Mouse (Mus musculus) brain, embryonic 18.5 days (tissue): ENCODE results near the gene Slc5a5.
A peak's percentile ranks its signal among the peaks of the same experiment; 100 is the strongest.
"Not testable (repeated sequence)": the region's sequence is repeated elsewhere in the genome, so short reads cannot be mapped to it uniquely, and the experiment has no call there.

Experiments used
- DNase-seq: peaks from one replicate; pipeline ENCODE4 v3.0.0-alpha.2; 2012; ENCODE audit warnings: low read depth, low spot score

Slc5a5 gene

DNA sequence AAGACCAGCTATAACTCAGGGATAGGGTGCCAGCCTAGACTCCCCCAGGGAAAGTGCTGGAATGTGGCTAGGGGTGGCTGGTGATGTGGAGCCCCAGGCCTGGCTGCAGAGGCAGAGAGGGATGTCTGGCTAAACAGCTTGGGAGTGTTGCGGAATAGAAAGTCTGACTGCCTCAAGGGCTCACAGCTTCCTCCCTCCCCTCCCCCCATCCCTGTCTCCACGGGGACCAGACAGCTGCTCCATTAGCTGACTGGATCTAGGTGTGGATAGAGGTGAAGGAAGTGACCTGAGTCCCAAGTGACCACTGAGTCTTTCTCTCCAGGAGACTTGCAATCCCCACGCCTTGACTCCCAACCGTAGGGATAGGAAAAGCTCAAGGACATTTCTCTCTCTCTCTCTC is 10.6 kb upstream of the Slc5a5 start:
- no peak for DNase-seq

DNA sequence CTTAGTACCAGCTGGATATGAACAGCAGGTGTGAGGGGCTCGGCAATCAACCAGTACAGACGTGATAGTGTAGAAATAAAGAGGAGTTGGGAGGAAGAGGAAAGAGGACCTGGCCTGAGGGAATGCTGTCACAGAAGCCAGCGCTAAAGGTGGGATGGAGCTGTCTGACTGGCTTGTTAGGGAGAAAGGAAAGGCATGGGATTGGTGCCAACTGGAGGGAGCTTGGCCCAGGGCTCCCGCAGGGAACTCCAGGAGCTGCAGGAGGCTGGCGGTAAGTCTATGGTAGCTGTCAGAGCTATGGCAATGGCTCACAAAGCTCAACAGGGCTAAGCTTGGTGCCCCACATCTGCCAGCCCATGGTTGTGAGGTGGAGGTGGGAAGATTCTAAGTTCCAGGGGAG is 9.7 kb upstream of the Slc5a5 start:
- no peak for DNase-seq

DNA sequence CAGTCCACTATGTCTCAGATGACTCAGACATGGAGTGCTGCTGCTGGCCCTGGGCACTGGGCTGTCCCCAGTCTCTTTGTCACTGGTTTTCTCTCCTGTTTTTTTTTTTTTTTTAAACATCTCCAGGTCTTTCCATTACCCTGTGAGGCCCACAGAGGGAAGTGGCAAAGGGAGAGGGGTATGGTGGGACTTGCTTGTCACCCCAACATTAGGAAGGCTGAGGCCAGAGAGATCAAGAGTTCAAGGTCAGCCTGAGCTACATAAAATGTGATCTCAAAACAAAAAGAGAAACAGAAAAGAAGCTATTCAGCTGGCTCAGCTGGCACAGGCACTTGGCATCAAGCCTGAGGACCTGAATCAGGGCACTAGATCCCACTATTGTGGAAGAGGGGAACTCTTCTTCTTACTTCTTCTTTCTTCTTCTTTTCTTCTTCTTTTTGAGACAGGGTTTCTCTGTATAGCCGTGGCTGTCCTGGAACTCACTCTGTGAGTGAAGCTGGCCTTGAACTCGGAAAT is 8.4 kb upstream of the Slc5a5 start:
- DNase-seq = no peak

DNA sequence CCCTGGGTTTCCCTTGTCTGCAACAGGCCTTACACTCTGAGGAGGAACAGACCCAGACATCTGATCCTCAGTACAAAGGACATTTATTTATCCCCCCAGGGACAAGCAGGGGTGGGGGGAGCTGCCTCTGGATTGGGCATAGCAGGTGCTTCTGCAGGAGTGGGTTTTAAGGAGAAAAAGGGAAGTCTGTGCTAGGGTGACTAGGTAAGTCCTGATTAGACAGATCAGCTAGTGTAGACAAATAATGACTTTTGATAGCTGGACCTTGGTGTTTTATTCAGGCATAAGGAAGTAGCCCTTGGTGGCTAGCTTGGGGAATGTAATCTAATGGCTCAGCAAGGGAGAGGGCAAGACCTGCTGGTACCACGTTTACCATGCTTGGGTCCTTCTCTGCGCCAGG is 6.7 kb upstream of the Slc5a5 start:
- no peak for DNase-seq

DNA sequence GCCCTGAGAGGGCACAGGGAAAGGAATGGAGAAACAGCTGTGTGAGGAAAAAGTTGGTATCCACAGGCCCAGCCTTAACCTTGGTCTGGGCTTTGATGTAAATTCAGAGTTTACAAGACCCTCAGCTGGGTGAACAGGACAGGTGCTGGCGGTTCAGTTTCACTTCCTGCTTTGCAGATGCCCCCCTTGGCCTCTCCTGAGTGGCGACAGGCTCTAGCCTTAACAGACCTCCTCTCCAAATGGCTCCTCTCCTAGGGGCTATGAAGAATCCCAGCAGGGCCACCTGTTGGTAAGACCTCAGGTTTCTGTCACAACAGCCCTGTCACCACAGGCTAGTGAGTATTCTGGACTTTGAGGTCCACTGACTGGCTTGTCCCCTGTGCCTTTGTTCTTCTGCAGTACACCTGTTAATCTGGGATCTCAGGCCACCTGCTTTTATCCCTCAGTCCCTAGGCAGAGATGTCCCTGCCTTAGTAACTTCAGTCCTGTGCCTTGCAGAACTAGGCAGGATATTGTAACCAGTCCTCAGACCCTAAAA is 6.2 kb upstream of the Slc5a5 start:
- DNase-seq = no peak

DNA sequence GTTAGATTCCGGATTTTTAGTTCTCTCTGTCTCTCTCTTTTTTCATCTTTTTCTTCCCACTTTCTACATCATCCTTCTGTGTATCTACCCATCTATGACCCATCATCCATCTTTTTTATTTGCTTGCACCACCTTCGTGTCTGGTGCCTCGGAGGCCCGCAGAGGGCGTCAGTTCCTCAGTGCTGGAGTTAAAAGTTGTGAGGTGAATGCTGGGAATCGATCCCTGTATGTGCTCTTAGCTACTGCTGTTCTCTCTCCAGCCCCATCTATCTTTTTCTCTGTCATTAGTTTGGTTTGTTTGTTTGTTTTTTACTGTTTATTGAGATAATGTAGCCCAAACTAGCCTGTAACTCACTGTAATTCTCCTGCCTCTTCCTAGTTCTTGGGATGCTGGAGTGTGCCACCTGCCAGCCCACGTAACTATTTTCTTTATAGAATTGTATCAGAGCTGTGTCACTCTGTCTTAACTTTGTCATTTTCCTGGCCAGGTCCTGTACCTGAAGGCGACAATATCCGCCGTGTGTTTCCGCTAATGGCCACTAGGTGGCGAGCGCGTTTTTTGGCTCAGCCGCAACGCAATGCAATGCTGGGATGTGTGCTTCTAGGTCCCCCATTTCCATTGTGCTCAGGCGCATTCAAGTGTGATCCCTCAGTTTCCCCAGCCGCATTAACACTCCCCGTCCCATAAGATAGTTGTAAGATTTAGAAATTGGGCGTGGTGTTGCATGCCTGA is 5.3 kb upstream of the Slc5a5 start:
- DNase-seq = peak; percentile 54

DNA sequence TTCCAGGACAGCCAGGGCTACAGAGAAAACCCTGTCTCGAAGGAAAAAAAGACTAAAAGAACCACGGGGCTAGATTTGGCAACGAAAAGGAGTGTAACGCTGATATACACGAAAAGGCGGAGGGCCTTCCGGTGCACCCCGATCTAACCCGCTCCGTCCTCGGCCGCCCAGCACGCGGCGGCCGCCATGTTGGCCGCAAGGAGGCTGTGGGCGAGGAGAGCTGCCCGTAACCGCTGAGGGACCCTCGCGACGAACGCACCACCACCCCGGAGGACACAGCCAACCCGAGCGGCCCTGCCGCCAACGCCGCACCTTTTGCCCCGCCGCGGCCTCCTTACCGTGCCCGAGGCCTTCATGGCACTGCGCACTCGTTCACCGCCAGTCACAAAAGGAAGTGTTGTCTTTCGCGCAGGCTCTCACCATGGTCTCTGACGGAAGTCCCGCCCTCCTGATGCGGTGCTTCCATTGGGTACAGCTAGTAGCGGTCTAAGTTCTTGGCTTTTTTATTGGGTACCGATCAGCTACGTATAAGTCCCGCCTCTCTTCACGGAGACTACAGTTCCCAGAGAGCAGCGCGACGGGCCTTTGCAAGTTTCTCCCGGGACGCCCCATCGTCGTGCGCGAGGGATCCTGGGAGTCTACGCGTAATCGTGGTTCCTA is 4.6 kb upstream of the Slc5a5 start, which contains the start of gene Rpl18a:
Gene Rpl18a, minus strand, starts transcription at position 392 of the 660 bp plus-strand sequence.
- DNase-seq = peak; percentile 99

DNA sequence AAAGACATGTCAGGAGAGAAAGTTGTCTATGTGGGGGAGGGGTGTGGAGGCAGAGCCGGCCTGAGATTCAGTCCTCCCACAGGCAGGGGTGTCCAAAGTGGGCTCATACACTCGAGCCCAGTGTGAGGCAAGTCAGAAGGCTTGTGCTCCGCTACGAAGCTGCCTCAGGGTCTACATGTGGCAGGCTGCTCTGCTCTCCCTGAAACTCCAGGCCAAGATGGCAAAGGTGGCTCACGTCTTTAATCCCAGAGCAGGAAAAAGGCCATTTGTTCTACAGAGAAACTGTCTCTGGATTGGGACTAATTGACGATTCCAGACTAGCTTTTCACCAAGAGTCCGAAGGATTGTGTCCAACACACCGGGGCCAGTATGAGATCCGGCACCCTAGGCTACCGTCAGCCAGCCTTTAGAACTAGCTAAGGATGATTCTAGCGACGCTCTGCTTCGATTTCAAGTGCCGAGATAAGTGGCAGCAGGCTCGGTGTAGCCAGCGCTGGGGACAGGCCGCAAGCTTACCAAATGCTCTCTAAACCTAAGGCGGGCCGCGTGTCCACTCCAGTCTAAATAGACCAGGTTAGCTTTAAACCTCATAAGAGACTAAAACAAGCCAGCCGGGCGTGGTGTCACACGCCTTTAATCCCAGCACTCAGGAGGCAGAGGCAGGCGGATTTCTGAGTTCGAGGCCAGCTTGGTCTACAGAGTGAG is 3.9 kb upstream of the Slc5a5 start:
- DNase-seq = no peak

DNA sequence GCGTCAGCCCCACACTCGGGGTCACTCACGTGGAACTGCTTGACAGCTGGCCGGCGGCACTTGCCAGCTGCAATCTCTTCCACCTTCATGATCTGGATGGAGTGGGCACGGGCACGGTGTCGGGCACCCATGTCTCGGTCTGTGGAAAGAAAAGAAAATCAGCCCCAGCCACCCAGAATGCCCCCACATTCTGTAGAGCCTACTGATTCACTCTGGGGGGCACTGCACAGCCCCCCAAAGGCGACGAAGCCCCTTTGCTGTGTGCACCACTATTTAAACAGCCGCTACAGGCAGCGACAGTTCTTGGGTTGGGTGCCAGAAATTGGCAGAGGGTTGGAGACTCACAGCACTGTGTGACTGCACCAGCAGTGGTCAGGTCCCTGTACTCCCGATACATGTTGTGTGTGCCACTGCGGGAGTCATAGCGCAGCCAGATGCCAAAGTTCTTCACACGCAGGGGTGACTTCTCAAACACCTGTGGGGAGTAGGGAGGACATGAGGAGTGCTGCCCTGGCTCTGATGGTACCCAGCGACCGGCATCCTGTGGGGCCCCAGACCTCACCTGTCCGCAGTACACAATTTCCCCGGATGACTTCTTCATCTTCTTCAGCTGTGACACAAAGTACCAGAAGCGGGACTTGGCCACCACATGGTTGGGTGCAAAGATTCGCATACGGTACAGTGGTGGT is 3.2 kb upstream of the Slc5a5 start:
- DNase-seq = not testable (repeated sequence)

DNA sequence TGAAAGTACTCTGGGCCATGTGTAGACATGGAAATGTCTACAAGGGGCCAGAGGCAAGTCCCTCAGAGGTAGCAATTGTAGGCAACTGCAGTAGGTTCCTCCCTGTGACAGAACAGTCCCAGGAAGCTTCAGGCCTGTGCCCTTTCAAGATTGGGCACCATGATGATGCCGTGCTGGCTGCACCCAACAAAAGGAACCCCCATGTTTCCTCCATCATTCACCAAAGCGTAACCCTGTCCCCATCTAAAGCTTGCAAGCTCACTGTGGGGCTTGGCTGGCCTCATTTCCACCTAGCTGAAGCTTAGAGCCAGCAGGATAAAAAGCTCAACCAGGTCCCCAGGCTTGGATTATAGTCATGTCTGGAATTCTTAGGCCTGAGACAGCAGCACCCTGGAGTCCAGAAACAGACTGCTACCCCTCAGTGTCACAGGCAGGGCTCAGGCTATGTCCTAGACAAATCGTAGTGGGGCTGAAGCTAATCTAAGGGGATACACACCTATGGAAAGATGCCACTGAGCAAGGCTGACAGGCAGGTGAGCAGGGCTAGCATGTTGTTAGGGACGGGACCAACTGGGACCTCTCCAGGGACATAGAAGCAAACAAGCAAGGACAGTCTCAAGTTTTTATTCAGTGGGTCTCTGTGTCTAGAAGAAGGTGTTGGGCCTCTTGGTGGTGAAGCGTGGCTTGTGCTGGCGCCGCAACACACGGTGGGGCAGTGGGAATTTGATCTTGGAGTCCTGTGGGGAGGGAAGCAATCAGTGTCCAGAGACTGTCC is 2.4 kb upstream of the Slc5a5 start:
- no peak for DNase-seq

DNA sequence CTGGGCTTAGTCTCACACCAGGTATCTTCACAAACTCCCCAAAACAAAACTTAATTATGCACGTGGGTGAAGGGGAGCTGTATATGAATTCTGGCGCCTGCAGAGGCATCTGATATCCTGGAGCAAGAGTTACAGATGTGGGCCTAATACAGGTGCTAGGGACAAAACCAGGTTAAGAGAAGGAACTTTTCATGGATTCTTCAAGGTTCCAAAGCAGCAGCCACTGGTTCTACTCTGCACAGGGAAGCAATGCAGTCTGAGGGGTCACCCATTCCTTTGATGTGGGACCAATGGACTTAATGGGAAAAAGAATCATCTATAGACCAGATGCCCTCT is 1.8 kb upstream of the Slc5a5 start:
- no peak for DNase-seq

DNA sequence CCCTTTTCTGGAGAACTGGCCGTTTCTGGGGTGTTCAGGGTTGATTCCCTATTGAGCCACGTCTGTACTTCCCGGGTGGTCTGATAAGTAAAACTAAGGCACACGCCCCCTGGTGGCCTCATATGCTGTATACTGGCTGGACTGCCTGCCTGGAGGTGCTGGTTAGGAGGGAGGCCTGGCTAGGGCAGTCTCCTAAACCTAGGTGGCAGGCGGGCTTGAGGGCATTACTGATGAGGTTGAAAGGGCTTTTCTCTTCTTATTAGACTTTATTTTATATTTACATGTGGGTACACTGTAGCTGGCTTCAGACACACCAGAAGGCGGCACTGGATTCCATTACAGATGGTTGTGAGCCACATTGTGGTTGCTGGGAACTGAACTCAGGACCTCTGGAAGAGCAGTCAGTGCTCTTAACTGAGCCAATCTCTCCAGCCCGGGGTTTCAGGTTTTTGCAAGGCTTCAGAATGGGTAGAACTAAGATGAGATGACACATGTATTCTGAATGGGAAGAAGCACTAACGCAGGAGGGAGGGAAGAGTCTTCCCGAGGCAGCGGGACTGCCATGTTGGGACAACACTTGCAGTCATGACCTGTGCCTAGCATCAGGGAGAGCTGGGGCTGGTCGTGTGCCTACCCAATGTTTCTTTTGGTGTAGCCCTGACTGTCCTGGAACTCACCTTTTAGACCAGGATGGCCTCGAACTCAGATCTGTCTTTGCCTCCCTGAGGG is 1.3 kb upstream of the Slc5a5 start:
- DNase-seq = no peak

DNA sequence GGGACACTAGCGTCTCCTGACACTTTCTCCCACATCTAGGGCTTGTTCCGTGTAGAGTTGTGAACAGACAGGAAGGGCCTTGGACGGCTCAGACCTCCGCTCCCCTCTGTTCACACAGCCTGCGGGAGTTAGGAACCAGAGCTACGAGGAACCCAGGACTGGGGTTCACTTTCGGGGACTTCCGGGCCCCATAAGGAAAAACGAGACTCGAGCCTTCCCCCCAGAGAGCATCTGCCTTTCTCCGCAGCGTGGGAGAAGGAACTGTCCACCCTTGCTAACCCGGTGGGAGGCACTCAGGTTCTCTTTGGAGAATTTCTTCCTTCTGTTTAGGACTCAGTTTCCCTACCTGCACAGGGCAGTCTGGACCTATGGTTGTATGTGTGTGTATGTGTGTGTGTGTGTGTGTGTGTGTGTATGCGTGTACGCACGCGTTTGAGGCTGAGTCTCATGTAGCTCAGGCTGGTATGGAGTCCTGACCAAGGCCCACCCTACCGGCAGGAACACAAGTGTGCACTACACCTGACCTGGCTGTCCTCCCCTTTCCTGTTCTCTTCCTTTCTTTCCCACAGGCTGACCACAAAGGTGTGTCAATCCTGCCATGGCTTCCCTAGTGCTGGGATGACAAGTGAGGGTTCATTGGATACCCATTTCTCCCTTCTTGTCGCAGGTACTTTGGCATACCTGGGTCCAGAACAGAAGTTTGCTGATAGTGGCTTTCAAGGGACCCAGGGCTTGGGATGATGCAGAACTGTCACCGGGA is 519 bp upstream of the Slc5a5 start:
- no peak for DNase-seq

DNA sequence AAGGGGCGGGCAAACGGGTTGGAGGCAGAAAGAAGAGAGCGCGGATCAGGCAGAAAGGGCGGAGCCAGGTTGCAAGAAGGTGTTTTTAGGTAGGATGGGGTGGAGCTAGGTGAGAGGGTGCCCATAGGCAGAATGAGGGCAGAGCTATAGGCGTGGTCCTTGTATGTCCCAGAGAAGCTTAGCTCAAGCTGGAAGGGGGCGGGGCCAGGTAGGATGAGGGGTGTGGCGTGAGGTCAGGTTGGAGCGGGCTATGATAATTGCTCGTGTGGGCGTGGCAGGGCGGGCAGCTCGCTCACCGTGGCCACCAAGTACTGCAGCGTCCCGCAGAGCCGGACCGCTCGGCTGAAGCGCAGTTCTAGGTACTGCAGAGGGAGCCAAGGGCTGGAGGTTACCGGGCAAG is 1.2 kb downstream of the Slc5a5 start:
- no peak for DNase-seq

DNA sequence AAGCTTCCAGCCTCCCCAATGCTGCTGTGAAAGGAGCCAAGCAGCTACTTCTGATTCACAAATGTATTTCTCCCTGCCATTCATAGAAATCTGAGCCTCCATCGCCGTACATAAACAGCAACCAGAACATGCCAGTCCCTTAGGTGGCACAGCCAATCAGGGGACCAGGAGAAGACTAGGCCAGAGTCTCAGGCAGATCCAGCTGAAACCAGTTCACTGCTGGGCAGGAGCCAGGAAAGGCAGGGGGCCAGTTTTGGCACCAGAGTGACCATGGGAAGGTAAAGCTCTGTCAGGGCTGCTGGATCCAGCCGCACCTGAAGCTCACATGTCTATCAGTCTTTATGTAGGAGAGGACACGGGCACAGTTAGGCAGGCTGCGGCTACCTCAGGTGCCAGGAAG is 1.9 kb downstream of the Slc5a5 start:
- no peak for DNase-seq

DNA sequence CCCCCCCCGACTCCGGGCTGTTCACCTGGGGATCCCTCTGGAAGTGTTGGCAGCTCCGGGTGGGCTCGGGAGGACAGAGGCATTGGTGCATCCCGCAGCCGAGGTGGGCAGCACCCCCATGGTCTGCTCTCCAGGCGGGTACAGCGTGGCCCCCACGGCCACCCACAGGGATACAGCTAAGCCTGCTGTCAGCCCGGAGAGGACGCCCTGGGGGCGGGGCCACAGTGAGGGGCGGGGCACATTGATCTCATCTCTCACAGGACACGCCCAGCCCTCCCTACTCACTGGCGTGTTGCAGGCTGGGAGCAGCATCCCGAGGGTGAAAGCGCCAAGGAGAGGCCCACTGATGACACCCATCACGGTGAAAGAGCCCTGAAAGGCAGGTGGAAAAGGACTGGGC is 4.9 kb downstream of the Slc5a5 start:
- no peak for DNase-seq

DNA sequence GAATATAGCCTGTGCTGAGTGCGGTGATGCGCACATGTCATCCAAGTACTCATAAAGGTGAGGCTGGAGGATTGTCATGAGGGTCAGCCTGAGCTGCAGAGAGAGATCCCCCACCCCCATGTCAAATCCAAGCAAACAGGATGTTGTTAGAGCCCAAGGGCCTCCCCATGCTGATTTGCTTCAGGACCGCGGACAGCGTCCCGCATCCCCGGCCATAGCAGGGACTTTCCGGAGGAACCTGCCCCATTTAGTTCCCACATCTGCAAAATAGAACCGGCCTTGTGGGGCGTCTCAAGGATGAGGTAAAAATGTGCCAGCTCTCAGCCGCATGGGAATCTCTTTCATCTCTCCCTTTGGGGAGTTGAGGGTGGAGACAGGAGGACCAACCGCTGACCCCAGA is 6.9 kb downstream of the Slc5a5 start:
- DNase-seq = no peak

DNA sequence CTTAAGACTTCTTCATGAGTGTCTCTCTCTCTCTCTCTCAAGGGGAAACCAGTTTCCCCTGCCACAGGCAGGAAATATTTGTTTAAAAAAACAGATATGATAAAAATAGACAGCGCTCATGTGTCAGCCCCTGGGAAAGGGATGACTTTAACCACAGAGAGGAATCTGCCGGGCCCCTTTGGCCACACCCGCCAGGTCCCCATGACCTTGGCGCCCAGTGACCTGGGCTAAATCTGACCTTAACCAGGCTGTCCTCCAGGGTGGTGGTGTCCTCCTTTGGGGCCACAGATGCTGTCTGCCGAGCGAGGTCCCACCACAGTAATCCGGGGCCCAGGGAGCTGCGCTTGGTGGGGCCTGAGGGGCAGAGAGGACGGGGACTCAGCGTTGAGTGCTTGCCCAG is 7.9 kb downstream of the Slc5a5 start:
- no peak for DNase-seq

DNA sequence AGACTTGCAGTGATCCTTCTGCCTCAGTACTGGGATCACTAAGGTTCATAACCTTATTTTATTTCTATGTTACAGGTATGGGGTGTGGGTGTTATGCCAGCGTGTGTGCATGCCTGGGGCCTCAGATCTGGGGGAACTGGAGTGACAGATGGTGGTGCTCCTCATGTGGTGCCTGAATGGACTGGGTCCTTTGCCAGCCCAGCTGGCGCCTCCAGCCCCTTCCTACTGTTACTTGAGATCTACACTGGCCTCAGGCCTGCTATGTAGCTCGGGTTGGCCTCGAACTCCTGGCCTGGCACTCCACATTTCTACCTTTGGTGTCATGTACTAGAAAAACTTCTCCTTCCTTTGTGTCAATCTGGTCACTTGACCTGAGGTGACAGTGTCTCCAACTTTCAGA is 8.4 kb downstream of the Slc5a5 start:
- no peak for DNase-seq

DNA sequence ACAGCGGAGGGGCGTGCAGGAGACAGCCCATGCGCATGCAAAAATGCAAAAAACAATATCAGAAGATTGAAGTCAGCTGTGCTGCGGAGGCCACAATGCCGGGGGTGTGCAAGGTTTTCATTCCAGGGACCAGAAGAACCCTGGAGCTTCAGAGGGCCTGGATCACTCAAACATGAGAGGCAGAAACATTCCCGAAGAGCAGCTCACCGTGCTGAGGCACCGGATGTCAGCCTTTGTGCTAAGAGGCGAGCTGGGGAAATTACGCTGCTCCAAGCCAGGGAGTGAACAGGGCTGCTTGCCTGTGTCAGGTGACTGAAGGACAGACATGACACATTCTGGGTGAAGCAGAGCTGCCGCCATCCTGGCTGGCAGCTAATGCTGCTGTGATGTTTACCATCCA is 12.0 kb downstream of the Slc5a5 start:
- no peak for DNase-seq
